Mouse (Mus musculus): Measurements from ENCODE around the gene Dolk. TPM values are rescaled to one million over a fixed set of nuclear protein-coding genes. Genes with fewer than 3 reads are reported as not detected.
A peak's percentile ranks its signal among the peaks of the same experiment; 100 is the strongest.

The Dolk gene
- polyA plus RNA-seq (2012; rRNA removed), result 6.2 and 6.6 TPM in 2 replicates

- no peaks in the 10 kb centered on the region for H3K36me3 ChIP-seq (ENCODE audit: control insufficient read depth, insufficient read depth, low read length)
- no peaks in the 10 kb centered on the region for H3K27me3 ChIP-seq (ENCODE audit: control insufficient read depth, insufficient read depth, low read length)
- peak within 1 kb of the TSS; percentile 97 for H3K4me3 ChIP-seq (ENCODE audit: control insufficient read depth, low read depth, low read length)
- peak within 1 kb of the TSS; percentile 92 for H3K27ac ChIP-seq (ENCODE audit: control insufficient read depth, insufficient read depth, low read depth, low read length)
- TF ChIP-seq POLR2A (IDR thresholded peaks at IDR 0.05; ENCODE audit: control insufficient read depth, low read depth, low read length) (peak; percentile 97), CTCF (IDR thresholded peaks at IDR 0.05; ENCODE audit: control insufficient read depth, insufficient read depth, insufficient replicate concordance, low read depth, low read length) (no peak)
- peaks cover 13% of the 10 kb centered on the region for H3K4me1 ChIP-seq (ENCODE audit: control insufficient read depth, insufficient read depth, low read length)
Measured at GRCm38 (mm10) chr2:30286192-30287026, at the start of gene Dolk, which contains the start of gene Nup188. Gene Dolk (minus strand): TSS chr2:30286334. Gene Nup188 (plus strand): TSS chr2:30286397.

GRCm38 (mm10) chr2:30335324-30335723, 49.2 kb upstream of the Dolk start:
- Histone ChIP-seq H3K27ac (ENCODE audit: control insufficient read depth, insufficient read depth, low read depth, low read length) (no peak overlapping the region), H3K4me3 (ENCODE audit: control insufficient read depth, low read depth, low read length) (no peak overlapping the region), H3K27me3 (ENCODE audit: control insufficient read depth, insufficient read depth, low read length) (no peaks in the 10 kb centered on the region), H3K36me3 (ENCODE audit: control insufficient read depth, insufficient read depth, low read length) (peaks cover 10% of the 10 kb centered on the region), H3K4me1 (ENCODE audit: control insufficient read depth, insufficient read depth, low read length) (no peaks in the 10 kb centered on the region)
- TF ChIP-seq POLR2A (IDR thresholded peaks at IDR 0.05; ENCODE audit: control insufficient read depth, low read depth, low read length) (no peak), CTCF (IDR thresholded peaks at IDR 0.05; ENCODE audit: control insufficient read depth, insufficient read depth, insufficient replicate concordance, low read depth, low read length) (no peak)

- H3K27me3 ChIP-seq (ENCODE audit: control insufficient read depth, insufficient read depth, low read length), result no peaks in the 10 kb centered on the region
- TF ChIP-seq CTCF (IDR thresholded peaks at IDR 0.05; ENCODE audit: control insufficient read depth, insufficient read depth, insufficient replicate concordance, low read depth, low read length), result no peak
- no peak for TF ChIP-seq POLR2A (IDR thresholded peaks at IDR 0.05; ENCODE audit: control insufficient read depth, low read depth, low read length)
- peaks cover 9% of the 10 kb centered on the region for H3K36me3 ChIP-seq (ENCODE audit: control insufficient read depth, insufficient read depth, low read length)
- no peak overlapping the region for H3K27ac ChIP-seq (ENCODE audit: control insufficient read depth, insufficient read depth, low read depth, low read length)
- no peaks in the 10 kb centered on the region for H3K4me1 ChIP-seq (ENCODE audit: control insufficient read depth, insufficient read depth, low read length)
- H3K4me3 ChIP-seq (ENCODE audit: control insufficient read depth, low read depth, low read length), result no peak overlapping the region
Measured at GRCm38 (mm10) chr2:30328791-30329190, 42.7 kb upstream of the Dolk start.

GRCm38 (mm10) chr2:30327276-30327675, 41.1 kb upstream of the Dolk start:
- peaks cover 9% of the 10 kb centered on the region for H3K36me3 ChIP-seq (ENCODE audit: control insufficient read depth, insufficient read depth, low read length)
- TF ChIP-seq POLR2A (IDR thresholded peaks at IDR 0.05; ENCODE audit: control insufficient read depth, low read depth, low read length), result no peak
- no peak for TF ChIP-seq CTCF (IDR thresholded peaks at IDR 0.05; ENCODE audit: control insufficient read depth, insufficient read depth, insufficient replicate concordance, low read depth, low read length)
- H3K27me3 ChIP-seq (ENCODE audit: control insufficient read depth, insufficient read depth, low read length), result no peaks in the 10 kb centered on the region
- H3K4me1 ChIP-seq (ENCODE audit: control insufficient read depth, insufficient read depth, low read length), result no peaks in the 10 kb centered on the region
- no peak overlapping the region for H3K4me3 ChIP-seq (ENCODE audit: control insufficient read depth, low read depth, low read length)
- H3K27ac ChIP-seq (ENCODE audit: control insufficient read depth, insufficient read depth, low read depth, low read length), result no peak overlapping the region

GRCm38 (mm10) chr2:30325296-30325695, 39.2 kb upstream of the Dolk start:
- Histone ChIP-seq H3K36me3 (ENCODE audit: control insufficient read depth, insufficient read depth, low read length) (peaks cover 6% of the 10 kb centered on the region), H3K27ac (ENCODE audit: control insufficient read depth, insufficient read depth, low read depth, low read length) (no peak overlapping the region), H3K27me3 (ENCODE audit: control insufficient read depth, insufficient read depth, low read length) (no peaks in the 10 kb centered on the region), H3K4me3 (ENCODE audit: control insufficient read depth, low read depth, low read length) (no peak overlapping the region), H3K4me1 (ENCODE audit: control insufficient read depth, insufficient read depth, low read length) (no peaks in the 10 kb centered on the region)
- TF ChIP-seq POLR2A (IDR thresholded peaks at IDR 0.05; ENCODE audit: control insufficient read depth, low read depth, low read length) (no peak), CTCF (IDR thresholded peaks at IDR 0.05; ENCODE audit: control insufficient read depth, insufficient read depth, insufficient replicate concordance, low read depth, low read length) (no peak)

GRCm38 (mm10) chr2:30323111-30323510, 37.0 kb upstream of the Dolk start:
- Histone ChIP-seq H3K27me3 (ENCODE audit: control insufficient read depth, insufficient read depth, low read length) (no peaks in the 10 kb centered on the region), H3K4me3 (ENCODE audit: control insufficient read depth, low read depth, low read length) (peak overlapping the region; percentile 58), H3K27ac (ENCODE audit: control insufficient read depth, insufficient read depth, low read depth, low read length) (no peak overlapping the region), H3K36me3 (ENCODE audit: control insufficient read depth, insufficient read depth, low read length) (peaks cover 5% of the 10 kb centered on the region), H3K4me1 (ENCODE audit: control insufficient read depth, insufficient read depth, low read length) (no peaks in the 10 kb centered on the region)
- TF ChIP-seq POLR2A (IDR thresholded peaks at IDR 0.05; ENCODE audit: control insufficient read depth, low read depth, low read length) (no peak), CTCF (IDR thresholded peaks at IDR 0.05; ENCODE audit: control insufficient read depth, insufficient read depth, insufficient replicate concordance, low read depth, low read length) (no peak)

GRCm38 (mm10) chr2:30319260-30319659, 33.1 kb upstream of the Dolk start:
- no peaks in the 10 kb centered on the region for H3K4me1 ChIP-seq (ENCODE audit: control insufficient read depth, insufficient read depth, low read length)
- no peaks in the 10 kb centered on the region for H3K27me3 ChIP-seq (ENCODE audit: control insufficient read depth, insufficient read depth, low read length)
- H3K27ac ChIP-seq (ENCODE audit: control insufficient read depth, insufficient read depth, low read depth, low read length), result no peak overlapping the region
- H3K4me3 ChIP-seq (ENCODE audit: control insufficient read depth, low read depth, low read length), result no peak overlapping the region
- H3K36me3 ChIP-seq (ENCODE audit: control insufficient read depth, insufficient read depth, low read length), result peaks cover 8% of the 10 kb centered on the region
- TF ChIP-seq POLR2A (IDR thresholded peaks at IDR 0.05; ENCODE audit: control insufficient read depth, low read depth, low read length), result no peak
- TF ChIP-seq CTCF (IDR thresholded peaks at IDR 0.05; ENCODE audit: control insufficient read depth, insufficient read depth, insufficient replicate concordance, low read depth, low read length), result no peak

All from testis, adult 2 months (tissue).